Mouse (Mus musculus) liver, adult 2 months (tissue): ENCODE data around the gene Slc2a3.
"Not testable (repeated sequence)": the region's sequence is repeated elsewhere in the genome, so short reads cannot be mapped to it uniquely, and the experiment has no call there.

Experiments
- CTCF ChIP-seq: fragments of 200-500 bp; IDR thresholded peaks from 2 replicates; pipeline ENCODE4 v1.5.1; 2011; ENCODE audit warnings: low read depth, low read length, control low read depth
- POLR2A ChIP-seq: fragments of 200-500 bp; IDR thresholded peaks from 2 replicates; pipeline ENCODE4 v1.6.1; 2011; ENCODE audit warnings: low read length, control low read depth; ENCODE audit not compliant: insufficient read depth; ENCODE audit errors: extremely low read depth

- TF ChIP-seq CTCF, POLR2A: not testable (repeated sequence)
Measured at GRCm38 (mm10) chr6:122767012-122767411, 34.4 kb downstream of the Slc2a3 start.
